Comparison of ENCODE assay signal across 9 mouse cellular contexts in the genomic region with DNA sequence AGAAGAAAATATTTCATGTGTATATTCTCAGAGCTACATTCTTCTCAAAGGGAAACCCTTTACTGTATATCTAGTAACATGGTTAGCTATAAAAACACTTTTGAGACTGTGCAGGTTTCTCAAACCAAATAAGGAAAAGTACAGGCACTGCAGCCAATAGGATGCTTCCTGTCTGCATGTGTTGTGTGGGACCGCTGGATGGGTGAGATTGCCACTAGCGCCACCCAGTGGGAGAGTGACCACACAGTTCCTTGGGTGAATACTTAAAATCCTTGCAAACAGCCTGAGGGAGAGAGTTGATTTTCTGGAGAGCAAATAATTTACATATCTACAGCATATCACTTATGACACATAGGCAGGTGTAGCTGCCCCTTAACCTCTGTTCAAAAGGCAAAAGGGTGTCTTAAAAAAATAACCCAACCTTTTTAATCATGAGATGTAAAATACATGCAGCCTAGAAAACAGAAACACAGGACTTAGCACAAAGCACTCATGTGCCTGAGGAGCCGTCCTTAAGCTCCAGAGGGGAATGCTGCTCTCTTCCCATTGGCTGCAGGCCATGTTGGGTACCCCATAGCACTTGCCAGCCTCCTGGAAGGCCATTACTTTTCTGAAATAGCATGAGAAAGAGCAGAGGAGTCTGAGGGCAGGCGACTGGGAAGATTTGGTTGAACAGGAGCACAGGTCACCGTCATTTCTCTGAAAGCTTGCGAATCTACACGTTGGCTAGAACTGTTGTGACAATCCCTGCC. TPM values are rescaled to one million over a fixed set of nuclear protein-coding genes. Genes with fewer than 3 reads are reported as not detected.
DNase-seq lines count a peak whose midpoint lies in the region; ATAC-seq lines count a peak whose summit lies in the region.
"Had no signal": no experiment of that assay in that cellular context is flagged by ENCODE, and none has a peak within 500 bp of the region (broad histone marks: within the 10 kb centered on the region; RNA-seq: fewer than 3 reads in every experiment).

No protein-coding gene starts in this region.

- WGBS in liver, embryonic 12.5 days (ENCODE audit: insufficient replicate concordance): 41% methylated on average over 7 of the region's 7 CpGs
- 57% methylated on average over 7 of the region's 7 CpGs for WGBS in midbrain, embryonic 14.5 days

- no peaks in the 10 kb centered on the region for H3K9me3 ChIP-seq in liver, embryonic 12.5 days (replicated peaks)
- H3K9me3 ChIP-seq in midbrain, embryonic 14.5 days (ENCODE audit: control insufficient read depth, low read length): no peaks in the 10 kb centered on the region

- H3K4me3 ChIP-seq in liver, embryonic 12.5 days: no peak overlapping the region
- H3K4me3 ChIP-seq in midbrain, embryonic 14.5 days (replicated peaks; ENCODE audit: low read depth, low read length): no peak overlapping the region
- H3K4me3 ChIP-seq: erythroblast, embryonic 14.5 days had no signal

- peak; percentile 56 for DNase-seq in liver
- DNase-seq in adrenal gland, adult 2 months: peak; percentile 50
- peak; percentile 16 for DNase-seq in embryo, embryonic 11.5 days (ENCODE audit: low read depth, low spot score)
- peak; percentile 74 for DNase-seq in heart, postnatal 4 days
- peak; percentile 80 to 84 for DNase-seq in kidney, postnatal 4 days
- DNase-seq in midbrain, embryonic 14.5 days: peak; percentile 69
- DNase-seq in thymus, postnatal 4 days: peak; percentile 84

- H3K9ac ChIP-seq in liver, embryonic 12.5 days: no peak overlapping the region
- H3K9ac ChIP-seq in midbrain, embryonic 14.5 days (replicated peaks; ENCODE audit: low read length): no peak overlapping the region

- no peaks in the 10 kb centered on the region for H3K36me3 ChIP-seq in liver, embryonic 12.5 days
- peaks cover 37% of the 10 kb centered on the region for H3K36me3 ChIP-seq in midbrain, embryonic 14.5 days (ENCODE audit: control insufficient read depth, insufficient read depth, low read length)

- H3K27me3 ChIP-seq in liver, embryonic 12.5 days (replicated peaks): no peaks in the 10 kb centered on the region
- no peaks in the 10 kb centered on the region for H3K27me3 ChIP-seq in midbrain, embryonic 14.5 days (ENCODE audit: control insufficient read depth, insufficient read depth, low read length)

- no peaks in the 10 kb centered on the region for H3K4me1 ChIP-seq in liver, embryonic 12.5 days
- H3K4me1 ChIP-seq in midbrain, embryonic 14.5 days (ENCODE audit: control insufficient read depth, insufficient read depth, low read length): no peaks in the 10 kb centered on the region

- H3K4me2 ChIP-seq in liver, embryonic 12.5 days: no peak overlapping the region
- H3K4me2 ChIP-seq in midbrain, embryonic 14.5 days (ENCODE audit: low read length): no peak overlapping the region

- H3K27ac ChIP-seq in liver, embryonic 12.5 days: no peak overlapping the region
- H3K27ac ChIP-seq in midbrain, embryonic 14.5 days (replicated peaks; ENCODE audit: low read depth, low read length): no peak overlapping the region

- ATAC-seq in liver, embryonic 12.5 days: no peak
- no peak for ATAC-seq in midbrain, embryonic 14.5 days (ENCODE audit: low FRiP score, low TSS enrichment)

RNA-seq across cellular contexts. Expression of a gene that starts 26.6 kb away (rescaled TPM):
- polyA plus RNA-seq in liver, embryonic 12.5 days (2016; fragmentation: Nextera tagmentation; extraction: Ambion mirVana): 0.31 and 0.36 TPM in 2 replicates
- total RNA-seq in adrenal gland, adult 2 months (2021): 1 to 10 TPM; 3.2 to 5.8 TPM
- 1.0 and 1.2 TPM in 2 replicates for polyA plus RNA-seq in adrenal gland, adult 2 months (2012; rRNA removed)
- 1 to 10 TPM; 5.1 TPM for total RNA-seq in heart, postnatal 4 days (2021)
- 16.2 and 31.7 TPM in 2 replicates for polyA plus RNA-seq in midbrain, embryonic 14.5 days (2014; fragmentation: Nextera tagmentation; extraction: Ambion mirVana)
- polyA plus RNA-seq: erythroblast, embryonic 14.5 days had no signal

Comparison
In these comparisons a context has a peak if more than half of its experiments do, and no peak if none do; other contexts are left out.
1. DNase-seq: peak in every context shown above with its lines; median percentile 84 in thymus, postnatal 4 days; 82 in kidney, postnatal 4 days; 74 in heart, postnatal 4 days; 69 in midbrain, embryonic 14.5 days; 56 in liver; 50 in adrenal gland, adult 2 months; 16 in embryo, embryonic 11.5 days.